Mouse (Mus musculus): ENCODE results near the gene Arx. TPM values are rescaled to one million over a fixed set of nuclear protein-coding genes. Genes with fewer than 3 reads are reported as not detected.

Gene Arx
- polyA plus RNA-seq, 1 experiment from 2014 or later, result 1.8 TPM

- H3K4me2 ChIP-seq, result no peak overlapping the region
- H3K9ac ChIP-seq, result no peak overlapping the region
- peaks cover 11% of the 10 kb centered on the region for H3K4me1 ChIP-seq (replicated peaks)
- H3K27me3 ChIP-seq, result peaks cover 92% of the 10 kb centered on the region
- no peak for ATAC-seq (ENCODE audit: low read depth)
- H3K36me3 ChIP-seq, result no peaks in the 10 kb centered on the region
- no peak overlapping the region for H3K27ac ChIP-seq (replicated peaks)
- no peaks in the 10 kb centered on the region for H3K9me3 ChIP-seq
- WGBS, result 16% methylated on average over 5 of the region's 5 CpGs
- H3K4me3 ChIP-seq, result no peak overlapping the region
Observed at GRCm38 (mm10) chrX:93295819-93296218, 9.6 kb downstream of the Arx start.

GRCm38 (mm10) chrX:93297001-93297441 lies 10.8 kb downstream of the Arx start:
- no peak overlapping the region for H3K27ac ChIP-seq (replicated peaks)
- H3K27me3 ChIP-seq, result peaks cover 96% of the 10 kb centered on the region
- peak overlapping the region; percentile 17 for H3K4me3 ChIP-seq
- WGBS, result 19% methylated on average over 38 of the region's 40 CpGs
- peaks cover 11% of the 10 kb centered on the region for H3K4me1 ChIP-seq (replicated peaks)
- peak; percentile 37 for ATAC-seq (ENCODE audit: low read depth)
- no peaks in the 10 kb centered on the region for H3K36me3 ChIP-seq
- H3K4me2 ChIP-seq, result peak overlapping the region; percentile 43
- H3K9ac ChIP-seq, result no peak overlapping the region
- no peaks in the 10 kb centered on the region for H3K9me3 ChIP-seq

- WGBS, result 12% methylated on average over 41 of the region's 43 CpGs
- H3K4me3 ChIP-seq, result no peak overlapping the region
- ATAC-seq (ENCODE audit: low read depth), result no peak
- H3K27ac ChIP-seq (replicated peaks), result no peak overlapping the region
- H3K27me3 ChIP-seq, result peaks cover 94% of the 10 kb centered on the region
- H3K36me3 ChIP-seq, result no peaks in the 10 kb centered on the region
- peak overlapping the region; percentile 35 for H3K4me2 ChIP-seq
- peaks cover 11% of the 10 kb centered on the region for H3K4me1 ChIP-seq (replicated peaks)
- H3K9ac ChIP-seq, result no peak overlapping the region
- no peaks in the 10 kb centered on the region for H3K9me3 ChIP-seq
Observed at GRCm38 (mm10) chrX:93299046-93299626, 12.9 kb downstream of the Arx start.

- no peaks in the 10 kb centered on the region for H3K9me3 ChIP-seq
- H3K4me2 ChIP-seq, result no peak overlapping the region
- ATAC-seq (ENCODE audit: low read depth), result no peak
- WGBS, result 16% methylated on average over 6 of the region's 6 CpGs
- no peak overlapping the region for H3K27ac ChIP-seq (replicated peaks)
- no peak overlapping the region for H3K4me3 ChIP-seq
- peaks cover 91% of the 10 kb centered on the region for H3K27me3 ChIP-seq
- peaks cover 11% of the 10 kb centered on the region for H3K4me1 ChIP-seq (replicated peaks)
- H3K9ac ChIP-seq, result no peak overlapping the region
- no peaks in the 10 kb centered on the region for H3K36me3 ChIP-seq
Observed at GRCm38 (mm10) chrX:93299771-93300170, 13.5 kb downstream of the Arx start.

GRCm38 (mm10) chrX:93300183-93300815 lies 14.1 kb downstream of the Arx start:
- no peak overlapping the region for H3K4me2 ChIP-seq
- H3K4me3 ChIP-seq, result no peak overlapping the region
- ATAC-seq (ENCODE audit: low read depth), result no peak
- no peak overlapping the region for H3K9ac ChIP-seq
- 16% methylated on average over 10 of the region's 10 CpGs for WGBS
- H3K27me3 ChIP-seq, result peaks cover 86% of the 10 kb centered on the region
- H3K36me3 ChIP-seq, result no peaks in the 10 kb centered on the region
- H3K9me3 ChIP-seq, result no peaks in the 10 kb centered on the region
- H3K4me1 ChIP-seq (replicated peaks), result peaks cover 11% of the 10 kb centered on the region
- H3K27ac ChIP-seq (replicated peaks), result no peak overlapping the region

- Histone ChIP-seq H3K36me3 (no peaks in the 10 kb centered on the region), H3K27me3 (peaks cover 72% of the 10 kb centered on the region), H3K9ac (no peak overlapping the region), H3K27ac (replicated peaks) (no peak overlapping the region), H3K4me3 (no peak overlapping the region), H3K9me3 (no peaks in the 10 kb centered on the region), H3K4me1 (replicated peaks) (peaks cover 10% of the 10 kb centered on the region), H3K4me2 (no peak overlapping the region)
- 9% methylated on average over 7 of the region's 7 CpGs for WGBS
- no peak for ATAC-seq (ENCODE audit: low read depth)
Observed at GRCm38 (mm10) chrX:93301798-93302197, 15.6 kb downstream of the Arx start.

GRCm38 (mm10) chrX:93305780-93306179 lies 19.5 kb downstream of the Arx start:
- no peak overlapping the region for H3K4me3 ChIP-seq
- 89% methylated on average over 7 of the region's 7 CpGs for WGBS
- H3K9ac ChIP-seq, result no peak overlapping the region
- no peaks in the 10 kb centered on the region for H3K4me1 ChIP-seq (replicated peaks)
- no peak overlapping the region for H3K27ac ChIP-seq (replicated peaks)
- H3K36me3 ChIP-seq, result no peaks in the 10 kb centered on the region
- no peaks in the 10 kb centered on the region for H3K9me3 ChIP-seq
- ATAC-seq (ENCODE audit: low read depth), result no peak
- H3K27me3 ChIP-seq, result peaks cover 41% of the 10 kb centered on the region
- no peak overlapping the region for H3K4me2 ChIP-seq

GRCm38 (mm10) chrX:93317577-93317976 lies 31.3 kb downstream of the Arx start:
- no peak for ATAC-seq (ENCODE audit: low read depth)
- no peaks in the 10 kb centered on the region for H3K27me3 ChIP-seq
- no peaks in the 10 kb centered on the region for H3K9me3 ChIP-seq
- no peak overlapping the region for H3K4me3 ChIP-seq
- no peak overlapping the region for H3K27ac ChIP-seq (replicated peaks)
- 52% methylated on average over 4 of the region's 4 CpGs for WGBS
- H3K4me1 ChIP-seq (replicated peaks), result no peaks in the 10 kb centered on the region
- H3K9ac ChIP-seq, result no peak overlapping the region
- no peak overlapping the region for H3K4me2 ChIP-seq
- no peaks in the 10 kb centered on the region for H3K36me3 ChIP-seq

- H3K27ac ChIP-seq (replicated peaks), result no peak overlapping the region
- H3K4me2 ChIP-seq, result no peak overlapping the region
- H3K9ac ChIP-seq, result no peak overlapping the region
- no peak for ATAC-seq (ENCODE audit: low read depth)
- WGBS, result 93% methylated on average over 2 of the region's 2 CpGs
- no peaks in the 10 kb centered on the region for H3K36me3 ChIP-seq
- no peaks in the 10 kb centered on the region for H3K4me1 ChIP-seq (replicated peaks)
- no peak overlapping the region for H3K4me3 ChIP-seq
- no peaks in the 10 kb centered on the region for H3K9me3 ChIP-seq
- no peaks in the 10 kb centered on the region for H3K27me3 ChIP-seq
Observed at GRCm38 (mm10) chrX:93319979-93320378, 33.7 kb downstream of the Arx start.

- no peak for ATAC-seq (ENCODE audit: low read depth)
- WGBS, result 88% methylated on average over 1 of the region's 1 CpGs
- Histone ChIP-seq H3K36me3 (no peaks in the 10 kb centered on the region), H3K4me3 (no peak overlapping the region), H3K9ac (no peak overlapping the region), H3K27ac (replicated peaks) (no peak overlapping the region), H3K27me3 (no peaks in the 10 kb centered on the region), H3K4me1 (replicated peaks) (no peaks in the 10 kb centered on the region), H3K9me3 (no peaks in the 10 kb centered on the region), H3K4me2 (no peak overlapping the region)
Observed at GRCm38 (mm10) chrX:93321336-93321735, 35.1 kb downstream of the Arx start.

Measured in neural tube, embryonic 13.5 days (tissue).